Mouse (Mus musculus): ENCODE data around the gene Csrp2.

Csrp2 gene

GRCm38 (mm10) chr10:110971044-110971443 is 51.5 kb downstream of the Csrp2 start:
- DNase-seq (ENCODE audit: low read depth, low spot score): no peak

GRCm38 (mm10) chr10:110971483-110971882 is 51.9 kb downstream of the Csrp2 start:
- no peak for DNase-seq (ENCODE audit: low read depth, low spot score)

GRCm38 (mm10) chr10:110971998-110972397 is 52.4 kb downstream of the Csrp2 start:
- DNase-seq (ENCODE audit: low read depth, low spot score): no peak

GRCm38 (mm10) chr10:110974463-110974862 is 54.9 kb downstream of the Csrp2 start:
- peak; percentile 40 for DNase-seq (ENCODE audit: low read depth, low spot score)

GRCm38 (mm10) chr10:110974885-110975284 is 55.3 kb downstream of the Csrp2 start:
- DNase-seq (ENCODE audit: low read depth, low spot score): no peak

- DNase-seq (ENCODE audit: low read depth, low spot score): peak; percentile 57
Measured at GRCm38 (mm10) chr10:110976046-110976445, 56.5 kb downstream of the Csrp2 start.

GRCm38 (mm10) chr10:110977379-110977778 is 57.8 kb downstream of the Csrp2 start:
- DNase-seq (ENCODE audit: low read depth, low spot score): no peak

GRCm38 (mm10) chr10:110979431-110979830 is 59.8 kb downstream of the Csrp2 start:
- DNase-seq (ENCODE audit: low read depth, low spot score): no peak

GRCm38 (mm10) chr10:110980441-110980840 is 60.9 kb downstream of the Csrp2 start:
- DNase-seq (ENCODE audit: low read depth, low spot score): no peak

- DNase-seq (ENCODE audit: low read depth, low spot score): no peak
Measured at GRCm38 (mm10) chr10:110982771-110983170, 63.2 kb downstream of the Csrp2 start.

GRCm38 (mm10) chr10:110986682-110987081 is 67.1 kb downstream of the Csrp2 start:
- DNase-seq (ENCODE audit: low read depth, low spot score): no peak

Data from A20 (cell line).